Mouse (Mus musculus): ENCODE measurements around the gene Atp13a5. TPM values are rescaled to one million over a fixed set of nuclear protein-coding genes. Genes with fewer than 3 reads are reported as not detected.

The Atp13a5 gene
- 0.06 TPM in 1 of 2 replicates, not detected in the other for polyA plus RNA-seq (2015; fragmentation: Nextera tagmentation; extraction: Ambion mirVana)

GRCm38 (mm10) chr16:29378458-29378857 is at the start of gene Atp13a5:
Gene Atp13a5 (minus strand): TSS chr16:29378732.
- 63% methylated on average over 4 of the region's 4 CpGs for WGBS (ENCODE audit: insufficient replicate concordance)
- Histone ChIP-seq H3K4me3 (ENCODE audit: low read depth, low read length) (no peak within 1 kb of the TSS), H3K36me3 (replicated peaks; ENCODE audit: insufficient read depth, low read length) (no peaks in the 10 kb centered on the region), H3K9ac (replicated peaks) (no peak within 1 kb of the TSS), H3K4me1 (ENCODE audit: insufficient read depth) (no peaks in the 10 kb centered on the region), H3K27me3 (ENCODE audit: insufficient read depth, low read length) (no peaks in the 10 kb centered on the region), H3K9me3 (ENCODE audit: low read length) (no peaks in the 10 kb centered on the region), H3K27ac (ENCODE audit: low read depth) (no peak within 1 kb of the TSS), H3K4me2 (ENCODE audit: low read depth, low read length) (no peak within 1 kb of the TSS)
- ATAC-seq: no peak
- no peak for DNase-seq
- no peak for TF ChIP-seq CTCF (IDR thresholded peaks at IDR 0.05; ENCODE audit: low read depth)
- no peak for TF ChIP-seq EP300 (IDR thresholded peaks at IDR 0.05; ENCODE audit: low read depth)

GRCm38 (mm10) chr16:29414822-29415221 is 36.3 kb upstream of the Atp13a5 start:
- ATAC-seq (no peak), DNase-seq (no peak)

GRCm38 (mm10) chr16:29407319-29407718 is 28.8 kb upstream of the Atp13a5 start:
- TF ChIP-seq CTCF (IDR thresholded peaks at IDR 0.05; ENCODE audit: low read depth) (no peak), EP300 (IDR thresholded peaks at IDR 0.05; ENCODE audit: low read depth) (no peak)
- no peak overlapping the region for H3K4me2 ChIP-seq (ENCODE audit: low read depth, low read length)

More at GRCm38 (mm10) chr16:29414822-29415221, 36.3 kb upstream of the Atp13a5 start:
- TF ChIP-seq CTCF (IDR thresholded peaks at IDR 0.05; ENCODE audit: low read depth) (no peak), EP300 (IDR thresholded peaks at IDR 0.05; ENCODE audit: low read depth) (no peak)
- H3K27ac ChIP-seq (ENCODE audit: low read depth): no peak overlapping the region
- H3K9me3 ChIP-seq (ENCODE audit: low read length): no peaks in the 10 kb centered on the region
- no peak overlapping the region for H3K4me3 ChIP-seq (ENCODE audit: low read depth, low read length)
- H3K4me2 ChIP-seq (ENCODE audit: low read depth, low read length): no peak overlapping the region
- no peaks in the 10 kb centered on the region for H3K27me3 ChIP-seq (ENCODE audit: insufficient read depth, low read length)
- H3K4me1 ChIP-seq (ENCODE audit: insufficient read depth): no peaks in the 10 kb centered on the region
- 78% methylated on average over 6 of the region's 6 CpGs for WGBS (ENCODE audit: insufficient replicate concordance)
- H3K9ac ChIP-seq (replicated peaks): no peak overlapping the region
- no peaks in the 10 kb centered on the region for H3K36me3 ChIP-seq (replicated peaks; ENCODE audit: insufficient read depth, low read length)

DNA sequence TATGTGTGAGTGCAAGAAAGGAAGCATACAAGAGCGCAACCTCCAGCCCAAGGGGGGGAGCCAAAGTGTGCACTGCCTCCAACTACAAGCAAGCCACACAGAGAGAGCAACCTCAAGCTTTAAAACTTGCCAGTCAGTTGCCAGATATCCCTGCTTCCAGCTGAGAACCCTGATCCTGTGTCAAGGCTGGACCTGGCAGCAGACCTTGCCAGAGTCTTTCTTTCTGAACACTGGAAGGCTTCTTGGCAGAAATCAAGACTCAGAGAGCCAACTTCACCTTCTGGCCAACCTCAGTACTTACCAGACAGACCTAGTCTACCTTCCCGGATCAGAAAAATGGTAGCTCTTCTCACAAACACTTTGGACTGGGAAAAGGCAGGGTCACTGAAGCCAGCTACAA is 20.5 kb upstream of the Atp13a5 start:
- ATAC-seq: no peak
- no peak overlapping the region for H3K9ac ChIP-seq (replicated peaks)
- H3K36me3 ChIP-seq (replicated peaks; ENCODE audit: insufficient read depth, low read length): no peaks in the 10 kb centered on the region
- H3K9me3 ChIP-seq (ENCODE audit: low read length): no peaks in the 10 kb centered on the region
- H3K4me1 ChIP-seq (ENCODE audit: insufficient read depth): no peaks in the 10 kb centered on the region
- no peak overlapping the region for H3K27ac ChIP-seq (ENCODE audit: low read depth)
- TF ChIP-seq CTCF (IDR thresholded peaks at IDR 0.05; ENCODE audit: low read depth) (no peak), EP300 (IDR thresholded peaks at IDR 0.05; ENCODE audit: low read depth) (no peak)
- 66% methylated on average over 2 of the region's 2 CpGs for WGBS (ENCODE audit: insufficient replicate concordance)
- DNase-seq: no peak
- H3K4me2 ChIP-seq (ENCODE audit: low read depth, low read length): no peak overlapping the region
- H3K27me3 ChIP-seq (ENCODE audit: insufficient read depth, low read length): no peaks in the 10 kb centered on the region
- no peak overlapping the region for H3K4me3 ChIP-seq (ENCODE audit: low read depth, low read length)

More at GRCm38 (mm10) chr16:29407319-29407718, 28.8 kb upstream of the Atp13a5 start:
- Histone ChIP-seq H3K9me3 (ENCODE audit: low read length) (no peaks in the 10 kb centered on the region), H3K27me3 (ENCODE audit: insufficient read depth, low read length) (no peaks in the 10 kb centered on the region), H3K4me1 (ENCODE audit: insufficient read depth) (no peaks in the 10 kb centered on the region), H3K4me3 (ENCODE audit: low read depth, low read length) (no peak overlapping the region), H3K27ac (ENCODE audit: low read depth) (no peak overlapping the region), H3K36me3 (replicated peaks; ENCODE audit: insufficient read depth, low read length) (no peaks in the 10 kb centered on the region), H3K9ac (replicated peaks) (no peak overlapping the region)
- 85% methylated on average over 10 of the region's 10 CpGs for WGBS (ENCODE audit: insufficient replicate concordance)
- DNase-seq (no peak), ATAC-seq (no peak)

DNA sequence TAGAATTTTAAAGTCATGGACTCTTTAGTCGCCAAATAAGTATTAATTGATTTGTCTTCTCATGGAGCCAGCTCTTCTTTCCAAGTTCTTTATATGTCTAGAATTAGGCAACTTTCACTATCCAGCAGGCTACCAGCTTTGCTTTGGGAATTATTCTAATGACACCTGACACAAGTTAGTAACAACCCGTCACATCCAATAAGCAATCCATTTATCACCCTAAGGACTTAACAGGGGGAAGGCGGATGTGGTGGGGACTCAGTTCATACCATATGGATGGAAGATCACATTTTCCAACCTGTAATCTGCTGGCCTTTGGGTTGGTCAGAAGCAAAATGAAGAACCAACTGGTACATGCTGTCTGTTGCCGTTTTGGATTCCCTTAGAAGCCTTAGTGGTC is 6.2 kb upstream of the Atp13a5 start:
- no peaks in the 10 kb centered on the region for H3K36me3 ChIP-seq (replicated peaks; ENCODE audit: insufficient read depth, low read length)
- no peaks in the 10 kb centered on the region for H3K4me1 ChIP-seq (ENCODE audit: insufficient read depth)
- no peak overlapping the region for H3K4me3 ChIP-seq (ENCODE audit: low read depth, low read length)
- no peak overlapping the region for H3K4me2 ChIP-seq (ENCODE audit: low read depth, low read length)
- no peak for ATAC-seq
- 77% methylated on average over 4 of the region's 4 CpGs for WGBS (ENCODE audit: insufficient replicate concordance)
- no peak overlapping the region for H3K9ac ChIP-seq (replicated peaks)
- no peak overlapping the region for H3K27ac ChIP-seq (ENCODE audit: low read depth)
- no peaks in the 10 kb centered on the region for H3K9me3 ChIP-seq (ENCODE audit: low read length)
- no peak for DNase-seq
- no peaks in the 10 kb centered on the region for H3K27me3 ChIP-seq (ENCODE audit: insufficient read depth, low read length)
- TF ChIP-seq EP300 (IDR thresholded peaks at IDR 0.05; ENCODE audit: low read depth): no peak
- TF ChIP-seq CTCF (IDR thresholded peaks at IDR 0.05; ENCODE audit: low read depth): no peak

GRCm38 (mm10) chr16:29374636-29375035 is 3.9 kb downstream of the Atp13a5 start:
- Histone ChIP-seq H3K27ac (ENCODE audit: low read depth) (no peak overlapping the region), H3K36me3 (replicated peaks; ENCODE audit: insufficient read depth, low read length) (no peaks in the 10 kb centered on the region), H3K9ac (replicated peaks) (no peak overlapping the region), H3K4me2 (ENCODE audit: low read depth, low read length) (no peak overlapping the region), H3K4me1 (ENCODE audit: insufficient read depth) (no peaks in the 10 kb centered on the region), H3K27me3 (ENCODE audit: insufficient read depth, low read length) (no peaks in the 10 kb centered on the region), H3K4me3 (ENCODE audit: low read depth, low read length) (no peak overlapping the region), H3K9me3 (ENCODE audit: low read length) (no peaks in the 10 kb centered on the region)
- ATAC-seq: no peak
- WGBS (ENCODE audit: insufficient replicate concordance): 78% methylated on average over 8 of the region's 8 CpGs
- TF ChIP-seq EP300 (IDR thresholded peaks at IDR 0.05; ENCODE audit: low read depth) (no peak), CTCF (IDR thresholded peaks at IDR 0.05; ENCODE audit: low read depth) (no peak)
- DNase-seq: no peak
